Mouse (Mus musculus): Measurements from ENCODE around the gene Olfr462.

GRCm38 (mm10) chr11:87935467-87935866 lies 43.4 kb upstream of the Olfr462 start:
- TF ChIP-seq POLR2A (IDR thresholded peaks at IDR 0.05; ENCODE audit: borderline replicate concordance, insufficient read depth, low read length) (no peak), CTCF (IDR thresholded peaks at IDR 0.05; ENCODE audit: borderline replicate concordance, insufficient read depth, low read depth, low read length) (no peak)
